Mouse (Mus musculus) hindbrain, postnatal 0 days (tissue): ENCODE results near the gene Egr4. TPM values are rescaled to one million over a fixed set of nuclear protein-coding genes. Genes with fewer than 3 reads are reported as not detected.

ENCODE experiments used
- ATAC-seq: fragments of 200-750 bp; cut with Nextera tagmentation; 2 replicates; pipeline ENCODE4 v1.8.0; 2017; ENCODE audit warnings: mild to moderate bottlenecking, moderate TSS enrichment, moderate library complexity
- DNase-seq: peaks from one replicate; pipeline ENCODE4 v3.0.0-alpha.2; 2015; ENCODE audit warnings: low spot score
- H3K27ac ChIP-seq: fragments of 300-500 bp; sonication (generic); 2 replicates; pipeline ENCODE4 v1.5.1; 2014; ENCODE audit warnings: mild to moderate bottlenecking
- H3K27me3 ChIP-seq: fragments of 300-500 bp; sonication (generic); 2 replicates; pipeline ENCODE4 v1.6.1; 2014; ENCODE audit warnings: low read length, mixed read lengths; ENCODE audit not compliant: insufficient read depth
- H3K36me3 ChIP-seq: fragments of 300-500 bp; sonication (generic); 2 replicates; pipeline ENCODE4 v1.6.1; 2014; ENCODE audit warnings: low read length, mixed read lengths; ENCODE audit not compliant: insufficient read depth
- H3K4me1 ChIP-seq: fragments of 300-500 bp; sonication (generic); 2 replicates; pipeline ENCODE4 v1.6.1; 2014; ENCODE audit warnings: antibody characterized with exemption, low read length, mixed read lengths; ENCODE audit not compliant: insufficient read depth
- H3K4me2 ChIP-seq: fragments of 300-500 bp; sonication (generic); 2 replicates; pipeline ENCODE4 v1.6.1; 2014; ENCODE audit warnings: low read depth, mild to moderate bottlenecking, low read length, moderate library complexity, mixed read lengths
- H3K4me3 ChIP-seq: fragments of 300-500 bp; sonication (generic); 2 replicates; pipeline ENCODE4 v1.5.1; 2014; ENCODE audit warnings: low read length
- H3K9ac ChIP-seq: fragments of 300-500 bp; sonication (generic); replicated peaks from 2 replicates; pipeline ENCODE4 v1.6.1; 2014; ENCODE audit warnings: mild to moderate bottlenecking, low read length, moderate library complexity, mixed read lengths
- H3K9me3 ChIP-seq: fragments of 300-500 bp; sonication (generic); 2 replicates; pipeline ENCODE4 v1.6.1; 2016; ENCODE audit warnings: low read length, mixed read lengths
- CTCF ChIP-seq: IDR thresholded peaks from 2 replicates; pipeline ENCODE4 v1.5.1; 2016; ENCODE audit warnings: antibody characterized with exemption, control low read depth, low read depth
- WGBS: fragments of 180-500 bp; shearing (Covaris S2); extraction: QIAGEN DNeasy Blood & Tissue Kit; methylation state at CpG from one replicate; pipeline ENCODE4 v1.1.7; 2014; 5-methylcytosine and 5-hydroxymethylcytosine counted together
- polyA plus RNA-seq: library from polyadenylated mRNA; unstranded; fragments of >200 nt; fragmentation: Nextera tagmentation; extraction: Ambion mirVana; gene quantifications from 2 replicates; pipeline ENCODE4 v1.2.1, GENCODE M21; 2015
- total RNA-seq: library from RNA; depleted of rRNA; stranded (reverse); fragments of >200 nt; gene quantifications from 2 replicates; pipeline ENCODE4 v1.2.3, GENCODE M21; 2014

The Egr4 gene
- total and polyA plus RNA-seq, 2 experiments from 2014 or later: 0.30 to 0.37 TPM

GRCm38 (mm10) chr6:85510476-85510875 is 2.9 kb downstream of the Egr4 start:
- no peaks in the 10 kb centered on the region for H3K9me3 ChIP-seq
- DNase-seq (peak; percentile 87), ATAC-seq (no peak)
- no peaks in the 10 kb centered on the region for H3K36me3 ChIP-seq
- TF ChIP-seq CTCF: peak; percentile 76
- H3K4me2 ChIP-seq: no peak overlapping the region
- peaks cover 19% of the 10 kb centered on the region for H3K4me1 ChIP-seq
- no peak overlapping the region for H3K27ac ChIP-seq
- 4% methylated on average over 6 of the region's 6 CpGs for WGBS
- H3K27me3 ChIP-seq: peaks cover 45% of the 10 kb centered on the region
- H3K4me3 ChIP-seq: no peak overlapping the region
- no peak overlapping the region for H3K9ac ChIP-seq

- Histone ChIP-seq H3K4me3 (no peak overlapping the region), H3K27me3 (peaks cover 38% of the 10 kb centered on the region), H3K27ac (no peak overlapping the region), H3K9ac (no peak overlapping the region), H3K4me1 (peaks cover 19% of the 10 kb centered on the region), H3K36me3 (no peaks in the 10 kb centered on the region), H3K9me3 (no peaks in the 10 kb centered on the region), H3K4me2 (no peak overlapping the region)
- no peak for TF ChIP-seq CTCF
- WGBS: 52% methylated on average over 5 of the region's 5 CpGs
- ATAC-seq (no peak), DNase-seq (no peak)
These were observed 4.8 kb downstream of the Egr4 start for GRCm38 (mm10) chr6:85508602-85509001.

- TF ChIP-seq CTCF: no peak
- ATAC-seq (no peak), DNase-seq (no peak)
- peaks cover 2% of the 10 kb centered on the region; the same call in 1 of the 2 replicates for H3K27me3 ChIP-seq
- no peak overlapping the region for H3K4me3 ChIP-seq
- 32% methylated on average over 2 of the region's 2 CpGs for WGBS
- peaks cover 4% of the 10 kb centered on the region; the same call in 1 of the 2 replicates for H3K4me1 ChIP-seq
- H3K27ac ChIP-seq: no peak overlapping the region; the same call in 1 of the 2 replicates
- no peaks in the 10 kb centered on the region for H3K9me3 ChIP-seq
- no peak overlapping the region for H3K9ac ChIP-seq
- no peak overlapping the region for H3K4me2 ChIP-seq
- H3K36me3 ChIP-seq: no peaks in the 10 kb centered on the region
These were observed 8.5 kb downstream of the Egr4 start for GRCm38 (mm10) chr6:85504908-85505307.

GRCm38 (mm10) chr6:85502911-85503250 is 10.5 kb downstream of the Egr4 start, which contains the start of gene Fbxo41:
TSS of gene Fbxo41 (minus strand) at chr6:85502994.
- no peaks in the 10 kb centered on the region for H3K36me3 ChIP-seq
- DNase-seq (peak; percentile 84), ATAC-seq (peak; percentile 86)
- peak within 1 kb of the TSS; percentile 96 for H3K9ac ChIP-seq
- H3K4me3 ChIP-seq: peak within 1 kb of the TSS; percentile 91
- H3K27ac ChIP-seq: peak within 1 kb of the TSS; percentile 90
- H3K9me3 ChIP-seq: no peaks in the 10 kb centered on the region
- H3K27me3 ChIP-seq: no peaks in the 10 kb centered on the region
- TF ChIP-seq CTCF: no peak
- H3K4me2 ChIP-seq: peak within 1 kb of the TSS; percentile 81
- peaks cover 4% of the 10 kb centered on the region; the same call in 1 of the 2 replicates for H3K4me1 ChIP-seq
- 0% methylated on average over 15 of the region's 22 CpGs for WGBS

GRCm38 (mm10) chr6:85502103-85502910 is 11.1 kb downstream of the Egr4 start:
- no peaks in the 10 kb centered on the region for H3K27me3 ChIP-seq
- ATAC-seq (peak; percentile 78), DNase-seq (peak; percentile 57)
- no peaks in the 10 kb centered on the region for H3K9me3 ChIP-seq
- no peak; the same call in 1 of the 2 replicates for TF ChIP-seq CTCF
- H3K4me2 ChIP-seq: peak overlapping the region; percentile 81
- WGBS: 1% methylated on average over 26 of the region's 37 CpGs
- H3K27ac ChIP-seq: peak overlapping the region; percentile 90
- H3K4me1 ChIP-seq: peaks cover 4% of the 10 kb centered on the region; the same call in 1 of the 2 replicates
- H3K4me3 ChIP-seq: peak overlapping the region; percentile 91
- peak overlapping the region; percentile 96 for H3K9ac ChIP-seq
- H3K36me3 ChIP-seq: no peaks in the 10 kb centered on the region

- H3K4me3 ChIP-seq: peak overlapping the region; percentile 91
- no peaks in the 10 kb centered on the region for H3K9me3 ChIP-seq
- DNase-seq (peak; percentile 44), ATAC-seq (no peak; the same call in 1 of the 2 replicates)
- no peaks in the 10 kb centered on the region for H3K27me3 ChIP-seq
- peak overlapping the region; percentile 90 for H3K27ac ChIP-seq
- WGBS: 9% methylated on average over 6 of the region's 6 CpGs
- H3K4me1 ChIP-seq: peaks cover 4% of the 10 kb centered on the region; the same call in 1 of the 2 replicates
- peak overlapping the region; percentile 81 for H3K4me2 ChIP-seq
- TF ChIP-seq CTCF: peak; percentile 34; the same call in 1 of the 2 replicates
- peak overlapping the region; percentile 96 for H3K9ac ChIP-seq
- no peaks in the 10 kb centered on the region for H3K36me3 ChIP-seq
These were observed 11.8 kb downstream of the Egr4 start for GRCm38 (mm10) chr6:85501571-85502102.

- DNase-seq: no peak
- no peak for ATAC-seq
- 71% methylated on average over 1 of the region's 1 CpGs for WGBS
- Histone ChIP-seq H3K4me3 (no peak overlapping the region), H3K4me1 (peaks cover 4% of the 10 kb centered on the region; the same call in 1 of the 2 replicates), H3K27me3 (no peaks in the 10 kb centered on the region), H3K9me3 (no peaks in the 10 kb centered on the region), H3K36me3 (no peaks in the 10 kb centered on the region), H3K27ac (no peak overlapping the region), H3K9ac (no peak overlapping the region), H3K4me2 (no peak overlapping the region)
- TF ChIP-seq CTCF: no peak
These were observed 13.0 kb downstream of the Egr4 start for GRCm38 (mm10) chr6:85500416-85500815.
